Mouse (Mus musculus) liver, embryonic 11.5 days (tissue): Measurements from ENCODE around the gene Mdc1. TPM values are rescaled to one million over a fixed set of nuclear protein-coding genes. Genes with fewer than 3 reads are reported as not detected.
A peak's percentile ranks its signal among the peaks of the same experiment; 100 is the strongest.

Experiments
- ATAC-seq: fragments of 200-750 bp; cut with Nextera tagmentation; replicated peaks from 2 replicates; pipeline ENCODE4 v1.8.0; 2017; ENCODE audit warnings: moderate number of reproducible peaks, mild to moderate bottlenecking, moderate TSS enrichment, moderate library complexity; ENCODE audit not compliant: low FRiP score
- DNase-seq: peaks from one replicate; pipeline ENCODE4 v3.0.0-alpha.2; 2017; ENCODE audit warnings: low spot score
- H3K27ac ChIP-seq: fragments of 300-500 bp; sonication (generic); 2 replicates; pipeline ENCODE4 v1.5.1; 2014; ENCODE audit warnings: mild to moderate bottlenecking, low read depth, low read length, control low read depth
- H3K27me3 ChIP-seq: fragments of 300-500 bp; sonication (generic); replicated peaks from 2 replicates; pipeline ENCODE4 v1.6.1; 2014; ENCODE audit warnings: low read length, mixed read lengths; ENCODE audit not compliant: control insufficient read depth, insufficient read depth
- H3K36me3 ChIP-seq: fragments of 300-500 bp; sonication (generic); 2 replicates; pipeline ENCODE4 v1.6.1; 2014; ENCODE audit warnings: mild to moderate bottlenecking, low read length, moderate library complexity, mixed read lengths; ENCODE audit not compliant: control insufficient read depth, insufficient read depth
- H3K4me1 ChIP-seq: fragments of 300-500 bp; sonication (generic); replicated peaks from 2 replicates; pipeline ENCODE4 v1.6.1; 2014; ENCODE audit warnings: low read length, mixed read lengths; ENCODE audit not compliant: control insufficient read depth, insufficient read depth
- H3K4me2 ChIP-seq: fragments of 300-500 bp; sonication (generic); 2 replicates; pipeline ENCODE4 v1.6.1; 2014; ENCODE audit warnings: mild to moderate bottlenecking, control low read depth, moderate library complexity
- H3K4me3 ChIP-seq: fragments of 300-500 bp; sonication (generic); 2 replicates; pipeline ENCODE4 v1.5.1; 2014; ENCODE audit warnings: low read depth, low read length, control low read depth
- H3K9ac ChIP-seq: fragments of 300-500 bp; sonication (generic); 2 replicates; pipeline ENCODE4 v1.6.1; 2014; ENCODE audit warnings: low read depth, low read length, control low read depth
- H3K9me3 ChIP-seq: fragments of 300-500 bp; sonication (generic); 2 replicates; pipeline ENCODE4 v1.6.1; 2016; ENCODE audit warnings: low read length, inconsistent platforms, mixed read lengths; ENCODE audit not compliant: control insufficient read depth
- WGBS: fragments of 180-500 bp; shearing (Covaris S2); extraction: QIAGEN DNeasy Blood & Tissue Kit; methylation state at CpG from one replicate; pipeline ENCODE4 v1.1.7; 2014; 5-methylcytosine and 5-hydroxymethylcytosine counted together
- polyA plus RNA-seq: library from polyadenylated mRNA; unstranded; fragments of >200 nt; fragmentation: Nextera tagmentation; extraction: Ambion mirVana; gene quantifications from 2 replicates; pipeline ENCODE4 v1.2.1, GENCODE M21; 2014

The Mdc1 gene
- polyA plus RNA-seq, 1 experiment from 2014 or later, result 19.6 TPM

DNA sequence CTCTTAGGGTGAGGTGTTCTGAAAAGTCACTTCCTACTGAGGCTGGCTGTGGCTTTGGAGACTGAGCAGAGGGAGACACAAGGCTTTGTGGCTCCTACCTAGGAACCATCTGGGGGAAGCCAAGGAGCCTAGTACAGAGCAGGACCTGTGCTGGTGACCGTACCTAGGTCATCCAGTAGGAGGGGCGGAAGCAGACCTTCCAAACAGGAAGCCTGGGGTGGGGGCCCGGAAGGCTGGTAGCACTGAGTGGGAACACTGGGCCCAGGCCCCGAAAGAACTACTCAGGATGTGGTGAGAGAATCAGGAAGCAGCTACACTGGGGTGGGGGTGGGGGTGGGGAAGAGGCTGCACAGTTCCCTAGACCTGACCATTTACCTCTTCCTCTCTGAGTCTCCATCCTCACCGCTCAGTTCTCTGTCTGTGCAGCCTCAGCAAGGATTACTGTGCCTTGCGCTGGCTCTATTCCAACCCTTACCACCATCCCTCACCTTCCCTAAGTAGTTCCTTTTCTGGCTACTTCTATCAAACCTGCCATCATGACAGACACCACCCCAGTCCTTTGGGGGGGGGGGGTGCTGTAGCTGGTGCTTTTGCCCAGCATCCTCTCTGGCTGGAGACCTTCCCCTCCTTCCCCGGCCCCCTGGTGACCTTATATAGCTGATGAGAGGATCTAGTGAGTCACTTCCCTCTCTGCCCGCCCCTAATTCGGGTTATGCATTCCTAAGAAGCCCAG lies 29.0 kb downstream of the Mdc1 start:
- 31% methylated on average over 9 of the region's 9 CpGs for WGBS
- H3K27ac ChIP-seq, result peak overlapping the region; percentile 82
- peak; percentile 48 for ATAC-seq

DNA sequence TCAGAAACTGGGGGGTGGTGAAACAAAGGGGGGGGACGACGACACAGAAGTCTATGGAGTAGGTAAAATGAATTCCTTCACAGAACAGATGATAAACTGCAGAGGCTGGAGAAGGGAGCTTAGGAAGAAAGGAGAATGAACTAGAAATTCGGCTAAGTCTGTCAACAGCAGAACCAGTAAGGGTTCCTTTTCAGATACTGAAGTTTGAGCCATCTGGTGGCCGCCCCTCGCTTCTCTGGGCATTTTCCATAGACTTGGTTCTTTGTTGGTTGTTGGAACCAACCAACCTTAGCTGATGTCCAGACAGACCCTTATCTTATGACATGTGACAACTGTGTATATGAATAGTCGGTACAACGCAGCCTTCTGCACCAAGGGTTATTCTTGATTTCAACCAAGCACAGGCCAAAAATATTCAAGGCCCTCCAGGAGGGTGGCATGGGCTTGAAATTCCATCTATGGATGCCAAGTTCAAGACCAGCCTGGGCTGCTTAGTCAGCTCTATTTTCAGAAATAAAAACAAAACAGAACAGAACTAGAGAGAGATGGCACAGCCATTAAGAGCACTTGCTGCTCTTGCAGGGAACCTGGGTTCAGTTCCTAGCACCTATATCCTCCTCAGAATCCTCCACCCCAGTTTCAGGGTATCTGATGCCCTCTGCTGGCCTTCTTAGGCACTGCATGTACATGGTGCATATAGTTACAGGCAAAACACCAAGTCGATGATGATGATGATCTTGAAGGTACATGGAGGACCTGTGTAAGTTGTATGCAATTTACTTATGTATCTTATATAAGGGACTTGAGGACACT lies 29.8 kb downstream of the Mdc1 start:
- ATAC-seq (no peak), DNase-seq (no peak)
- Histone ChIP-seq H3K9me3 (peaks cover 4% of the 10 kb centered on the region; the same call in 1 of the 2 replicates), H3K27me3 (peaks cover 4% of the 10 kb centered on the region; the same call in 1 of the 2 replicates), H3K9ac (no peak overlapping the region; the same call in 1 of the 2 replicates), H3K4me3 (peak overlapping the region; percentile 59), H3K4me1 (peaks cover 49% of the 10 kb centered on the region), H3K36me3 (peaks cover 4% of the 10 kb centered on the region; the same call in 1 of the 2 replicates), H3K4me2 (peak overlapping the region; percentile 97), H3K27ac (peak overlapping the region; percentile 82)
- 51% methylated on average over 8 of the region's 8 CpGs for WGBS

More for the DNA sequence above, 29.0 kb downstream of the Mdc1 start:
- peak; percentile 62 for DNase-seq
- Histone ChIP-seq H3K27me3 (peaks cover 4% of the 10 kb centered on the region; the same call in 1 of the 2 replicates), H3K4me2 (peak overlapping the region; percentile 97), H3K4me1 (peaks cover 49% of the 10 kb centered on the region), H3K9me3 (peaks cover 4% of the 10 kb centered on the region; the same call in 1 of the 2 replicates), H3K36me3 (peaks cover 4% of the 10 kb centered on the region; the same call in 1 of the 2 replicates), H3K9ac (peak overlapping the region; percentile 57), H3K4me3 (peak overlapping the region; percentile 59)

DNA sequence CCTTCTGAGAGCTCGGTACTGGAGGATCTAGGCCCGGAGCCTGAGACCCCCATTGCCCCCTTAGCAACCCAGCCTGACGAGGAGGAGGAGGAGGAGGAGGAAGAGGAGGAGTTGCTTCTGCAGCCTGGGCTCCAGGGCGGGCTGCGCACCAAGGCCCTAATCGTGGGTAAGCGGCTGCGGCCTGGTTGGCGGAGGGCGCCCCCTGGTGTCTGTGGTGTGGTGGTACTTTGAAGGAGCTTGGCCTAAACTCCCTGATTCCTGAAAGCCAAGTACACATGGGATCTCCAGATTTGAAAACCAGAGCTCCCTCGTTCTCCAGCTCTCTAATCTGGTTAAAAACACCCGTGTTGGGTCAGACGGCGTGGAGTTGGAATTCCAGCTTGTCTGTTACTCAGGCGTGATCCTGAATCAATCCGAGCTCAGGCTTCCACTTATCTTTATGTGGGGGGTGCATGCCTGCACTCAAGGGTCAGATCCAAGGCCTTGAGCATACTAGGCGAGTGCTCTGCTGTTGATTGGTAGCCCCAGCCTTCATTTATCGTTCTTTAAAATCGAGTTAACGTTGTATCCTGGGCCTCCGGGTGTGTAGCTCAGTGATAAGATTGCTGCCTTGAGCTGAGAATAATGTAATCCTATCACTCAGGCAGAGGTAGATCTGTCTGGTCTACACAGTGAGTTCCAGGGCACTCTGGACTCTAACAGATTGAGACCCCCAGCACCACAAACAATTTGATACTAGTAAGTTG lies 32.6 kb downstream of the Mdc1 start:
- Histone ChIP-seq H3K4me2 (peak overlapping the region; percentile 38), H3K9ac (peak overlapping the region; percentile 40; the same call in 1 of the 2 replicates), H3K4me1 (peaks cover 37% of the 10 kb centered on the region), H3K9me3 (peaks cover 4% of the 10 kb centered on the region; the same call in 1 of the 2 replicates), H3K36me3 (peaks cover 4% of the 10 kb centered on the region; the same call in 1 of the 2 replicates), H3K4me3 (no peak overlapping the region), H3K27me3 (no peaks in the 10 kb centered on the region), H3K27ac (peak overlapping the region; percentile 28; the same call in 1 of the 2 replicates)
- WGBS, result 20% methylated on average over 21 of the region's 21 CpGs
- ATAC-seq (peak; percentile 60), DNase-seq (peak; percentile 85)

- DNase-seq (no peak), ATAC-seq (no peak)
- Histone ChIP-seq H3K4me3 (no peak overlapping the region), H3K4me1 (peaks cover 29% of the 10 kb centered on the region), H3K27me3 (no peaks in the 10 kb centered on the region), H3K9me3 (peaks cover 4% of the 10 kb centered on the region; the same call in 1 of the 2 replicates), H3K36me3 (peaks cover 4% of the 10 kb centered on the region; the same call in 1 of the 2 replicates), H3K4me2 (no peak overlapping the region), H3K27ac (no peak overlapping the region), H3K9ac (no peak overlapping the region)
- 92% methylated on average over 6 of the region's 6 CpGs for WGBS
These were observed 33.4 kb downstream of the Mdc1 start for GRCm38 (mm10) chr17:35874721-35875120.

- peak; percentile 88 for ATAC-seq
- peak within 1 kb of the TSS; percentile 99 for H3K4me3 ChIP-seq
- peak; percentile 97 for DNase-seq
- H3K4me2 ChIP-seq, result peak within 1 kb of the TSS; percentile 88
- H3K4me1 ChIP-seq, result peaks cover 13% of the 10 kb centered on the region
- no peaks in the 10 kb centered on the region for H3K9me3 ChIP-seq
- WGBS, result 6% methylated on average over 66 of the region's 66 CpGs
- peaks cover 27% of the 10 kb centered on the region for H3K36me3 ChIP-seq
- peak within 1 kb of the TSS; percentile 92 for H3K9ac ChIP-seq
- peak within 1 kb of the TSS; percentile 54 for H3K27ac ChIP-seq
- H3K27me3 ChIP-seq, result no peaks in the 10 kb centered on the region
These were observed 38.1 kb downstream of the Mdc1 start, which contains the start of gene Dhx16 for GRCm38 (mm10) chr17:35879245-35880057. Dhx16 (plus strand) TSS chr17:35879819.

DNA sequence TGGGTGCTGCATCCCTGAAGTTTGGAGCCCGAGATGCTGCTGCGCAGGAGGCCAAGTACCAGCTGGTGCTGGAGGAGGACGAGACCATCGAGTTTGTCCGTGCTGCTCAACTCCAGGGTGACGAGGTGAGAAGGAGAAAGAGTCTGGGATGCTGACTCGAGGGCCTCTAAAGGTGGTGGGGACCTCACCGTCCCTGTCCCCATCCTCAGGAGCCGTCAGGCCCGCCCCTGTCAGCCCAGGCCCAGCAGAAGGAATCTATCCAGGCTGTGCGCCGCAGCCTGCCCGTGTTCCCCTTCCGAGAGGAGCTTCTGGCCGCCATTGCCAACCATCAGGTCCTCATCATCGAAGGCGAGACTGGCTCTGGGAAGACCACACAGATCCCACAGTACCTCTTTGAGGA lies 41.6 kb downstream of the Mdc1 start:
- peaks cover 48% of the 10 kb centered on the region for H3K36me3 ChIP-seq
- no peak for DNase-seq
- peaks cover 8% of the 10 kb centered on the region for H3K4me1 ChIP-seq
- H3K4me3 ChIP-seq, result no peak overlapping the region
- no peak overlapping the region for H3K4me2 ChIP-seq
- ATAC-seq, result no peak
- no peak overlapping the region for H3K27ac ChIP-seq
- H3K9me3 ChIP-seq, result no peaks in the 10 kb centered on the region
- H3K9ac ChIP-seq, result no peak overlapping the region
- 94% methylated on average over 17 of the region's 17 CpGs for WGBS
- no peaks in the 10 kb centered on the region for H3K27me3 ChIP-seq

DNA sequence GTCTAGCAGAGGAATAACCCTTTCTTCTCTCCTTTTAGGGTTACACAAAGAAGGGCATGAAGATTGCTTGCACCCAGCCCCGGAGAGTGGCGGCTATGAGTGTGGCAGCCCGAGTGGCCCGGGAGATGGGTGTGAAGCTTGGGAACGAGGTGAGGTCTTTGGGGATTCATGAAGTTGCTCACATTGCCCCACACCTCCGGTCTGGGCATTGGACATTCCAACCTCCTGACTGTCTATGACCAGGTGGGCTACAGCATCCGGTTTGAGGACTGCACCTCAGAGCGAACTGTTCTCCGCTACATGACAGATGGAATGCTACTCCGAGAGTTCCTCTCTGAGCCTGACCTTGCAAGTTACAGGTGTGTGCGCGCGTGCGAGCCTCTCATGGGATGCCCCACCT lies 42.5 kb downstream of the Mdc1 start:
- Histone ChIP-seq H3K27me3 (no peaks in the 10 kb centered on the region), H3K9me3 (no peaks in the 10 kb centered on the region), H3K9ac (no peak overlapping the region), H3K4me2 (no peak overlapping the region), H3K36me3 (peaks cover 54% of the 10 kb centered on the region), H3K4me1 (peaks cover 8% of the 10 kb centered on the region), H3K4me3 (no peak overlapping the region), H3K27ac (no peak overlapping the region)
- DNase-seq (no peak), ATAC-seq (no peak)
- 93% methylated on average over 14 of the region's 14 CpGs for WGBS
